Comparison of ENCODE assay signal across 9 mouse cellular contexts in genomic region chr11:115257775-115258510, GRCm38 (mm10). TPM values are rescaled to one million over a fixed set of nuclear protein-coding genes. Genes with fewer than 3 reads are reported as not detected.
DNase-seq lines count a peak whose midpoint lies in the region; ATAC-seq lines count a peak whose summit lies in the region.
"Had no signal": no experiment of that assay in that cellular context is flagged by ENCODE, and none has a peak within 500 bp of the region (broad histone marks: within the 10 kb centered on the region; RNA-seq: fewer than 3 reads in every experiment).

No protein-coding gene starts in this region.

- peak; percentile 19 for DNase-seq in kidney, adult 18-20 months
- DNase-seq in kidney, adult 11 months, result no peak
- DNase-seq in kidney, postnatal 14 days, result peak; percentile 32
- no peak for DNase-seq in spleen, adult 12 weeks (ENCODE audit: low spot score)
- DNase-seq in layer of hippocampus, adult 18-20 months (ENCODE audit: low spot score in 2 of 2), result no peak
- no peak for DNase-seq in urinary bladder, adult 2 months (ENCODE audit: low spot score)

- H3K27ac ChIP-seq in forebrain, embryonic 13.5 days, result no peak overlapping the region
- H3K27ac ChIP-seq in neural tube, embryonic 12.5 days, result no peak overlapping the region

- H3K4me3 ChIP-seq in forebrain, embryonic 13.5 days, result peak overlapping the region; percentile 24
- peak overlapping the region; percentile 11 for H3K4me3 ChIP-seq in neural tube, embryonic 12.5 days

- 14% methylated on average over 58 of the region's 59 CpGs for WGBS in forebrain, embryonic 13.5 days
- WGBS in neural tube, embryonic 12.5 days, result 14% methylated on average over 59 of the region's 59 CpGs

- no peak for ATAC-seq in forebrain, embryonic 13.5 days
- no peak for ATAC-seq in neural tube, embryonic 12.5 days (ENCODE audit: low FRiP score, low read depth)

- peak overlapping the region; percentile 2; the same call in 1 of the 2 replicates for H3K9ac ChIP-seq in forebrain, embryonic 13.5 days
- H3K9ac ChIP-seq in neural tube, embryonic 12.5 days, result no peak overlapping the region; the same call in 1 of the 2 replicates

- peak overlapping the region; percentile 47 for H3K4me2 ChIP-seq in forebrain, embryonic 13.5 days
- H3K4me2 ChIP-seq in neural tube, embryonic 12.5 days (replicated peaks), result peak overlapping the region; percentile 48

- no peaks in the 10 kb centered on the region for H3K9me3 ChIP-seq in forebrain, embryonic 13.5 days (replicated peaks)
- no peaks in the 10 kb centered on the region for H3K9me3 ChIP-seq in neural tube, embryonic 12.5 days

- peaks cover 6% of the 10 kb centered on the region; the same call in 1 of the 2 replicates for H3K4me1 ChIP-seq in forebrain, embryonic 13.5 days
- peaks cover 7% of the 10 kb centered on the region; the same call in 1 of the 2 replicates for H3K4me1 ChIP-seq in neural tube, embryonic 12.5 days

- H3K27me3 ChIP-seq in forebrain, embryonic 13.5 days, result peaks cover 88% of the 10 kb centered on the region
- H3K27me3 ChIP-seq in neural tube, embryonic 12.5 days (replicated peaks), result peaks cover 87% of the 10 kb centered on the region

- no peaks in the 10 kb centered on the region for H3K36me3 ChIP-seq in forebrain, embryonic 13.5 days (ENCODE audit: poor library complexity, severe bottlenecking)
- H3K36me3 ChIP-seq in neural tube, embryonic 12.5 days, result no peaks in the 10 kb centered on the region

RNA-seq across cellular contexts. Expression of gene Grin2c, which starts 9.1 kb away (rescaled TPM):
- polyA plus RNA-seq in forebrain, embryonic 13.5 days (2015; fragmentation: Nextera tagmentation; extraction: Ambion mirVana), result 0.04 TPM in 1 of 2 replicates, not detected in the other
- polyA plus RNA-seq in neural tube, embryonic 12.5 days (2016; fragmentation: Nextera tagmentation; extraction: Ambion mirVana), result 0.96 and 1.0 TPM in 2 replicates
- 10 to 100 TPM; 43.3 to 44.8 TPM for total RNA-seq in layer of hippocampus, adult 18-20 months (2021)
- polyA plus RNA-seq in urinary bladder, adult 2 months (2012; rRNA removed), result 0.74 and 1.0 TPM in 2 replicates
- polyA plus RNA-seq: gonadal fat pad, adult 2 months had no signal

RNA-seq across cellular contexts. Expression of gene Fdxr, which starts 18.9 kb away (rescaled TPM):
- 19.7 and 20.5 TPM in 2 replicates for polyA plus RNA-seq in forebrain, embryonic 13.5 days (2015; fragmentation: Nextera tagmentation; extraction: Ambion mirVana)
- polyA plus RNA-seq in neural tube, embryonic 12.5 days (2016; fragmentation: Nextera tagmentation; extraction: Ambion mirVana), result 16.4 and 18.9 TPM in 2 replicates
- total RNA-seq in layer of hippocampus, adult 18-20 months (2021), result 10 to 100 TPM; 19.0 to 19.9 TPM
- 10.9 and 11.6 TPM in 2 replicates for polyA plus RNA-seq in urinary bladder, adult 2 months (2012; rRNA removed)

RNA-seq across cellular contexts. Expression of gene Fads6, which starts 39.5 kb away (rescaled TPM):
- 0.23 and 0.39 TPM in 2 replicates for polyA plus RNA-seq in forebrain, embryonic 13.5 days (2015; fragmentation: Nextera tagmentation; extraction: Ambion mirVana)
- 0.34 and 0.46 TPM in 2 replicates for polyA plus RNA-seq in neural tube, embryonic 12.5 days (2016; fragmentation: Nextera tagmentation; extraction: Ambion mirVana)
- 10 to 100 TPM; 16.7 to 17.3 TPM for total RNA-seq in layer of hippocampus, adult 18-20 months (2021)
- polyA plus RNA-seq in urinary bladder, adult 2 months (2012; rRNA removed), result 0.99 and 1.1 TPM in 2 replicates

RNA-seq across cellular contexts. Expression of gene Otop2, which starts 49.0 kb away (rescaled TPM):
- not detected in 2 replicates for polyA plus RNA-seq in forebrain, embryonic 13.5 days (2015; fragmentation: Nextera tagmentation; extraction: Ambion mirVana)
- not detected in 2 replicates for polyA plus RNA-seq in neural tube, embryonic 12.5 days (2016; fragmentation: Nextera tagmentation; extraction: Ambion mirVana)
- total RNA-seq in layer of hippocampus, adult 18-20 months (2021), result 1 to 10 TPM in 1 of 2 experiments, under 1 TPM in 1; 0.20 to 1.0 TPM
- not detected in 2 replicates for polyA plus RNA-seq in urinary bladder, adult 2 months (2012; rRNA removed)
- polyA plus RNA-seq: gonadal fat pad, adult 2 months had no signal

Comparison
In these comparisons a context has a peak if more than half of its experiments do, and no peak if none do; other contexts are left out.
1. DNase-seq: peak in kidney, adult 18-20 months (single experiment) and kidney, postnatal 14 days (single experiment); none in kidney, adult 11 months (single experiment), spleen, adult 12 weeks (single experiment), layer of hippocampus, adult 18-20 months (0 of 2) and urinary bladder, adult 2 months (single experiment).